Mouse (Mus musculus) embryonic facial prominence, embryonic 14.5 days (tissue): Measurements from ENCODE around the gene 2300002M23Rik. TPM values are rescaled to one million over a fixed set of nuclear protein-coding genes. Genes with fewer than 3 reads are reported as not detected.

Experiments used
- ATAC-seq: fragments of 200-750 bp; cut with Nextera tagmentation; 2 replicates; pipeline ENCODE4 v1.8.0; 2017; ENCODE audit warnings: low read depth, moderate number of reproducible peaks, moderate TSS enrichment
- DNase-seq: peaks from one replicate; pipeline ENCODE4 v3.0.0-alpha.2; 2015; ENCODE audit warnings: low spot score
- H3K27ac ChIP-seq: fragments of 300-500 bp; sonication (generic); replicated peaks from 2 replicates; pipeline ENCODE4 v1.5.1; 2014; ENCODE audit warnings: low read depth, mild to moderate bottlenecking, low read length, moderate library complexity
- H3K27me3 ChIP-seq: fragments of 300-500 bp; sonication (generic); replicated peaks from 2 replicates; pipeline ENCODE4 v1.6.1; 2014; ENCODE audit warnings: low read length; ENCODE audit not compliant: control insufficient read depth, insufficient read depth
- H3K36me3 ChIP-seq: fragments of 300-500 bp; sonication (generic); 2 replicates; pipeline ENCODE4 v1.6.1; 2014; ENCODE audit warnings: low read length, mixed read lengths; ENCODE audit not compliant: control insufficient read depth, insufficient read depth
- H3K4me1 ChIP-seq: fragments of 300-500 bp; sonication (generic); 2 replicates; pipeline ENCODE4 v1.6.1; 2014; ENCODE audit warnings: antibody characterized with exemption, low read length; ENCODE audit not compliant: control insufficient read depth, insufficient read depth
- H3K4me2 ChIP-seq: fragments of 300-500 bp; sonication (generic); 2 replicates; pipeline ENCODE4 v1.6.1; 2014; ENCODE audit warnings: low read depth, mild to moderate bottlenecking, low read length, moderate library complexity, mixed read lengths
- H3K4me3 ChIP-seq: fragments of 300-500 bp; sonication (generic); 2 replicates; pipeline ENCODE4 v1.5.1; 2014; ENCODE audit warnings: low read depth, mild to moderate bottlenecking, low read length
- H3K9ac ChIP-seq: fragments of 300-500 bp; sonication (generic); 2 replicates; pipeline ENCODE4 v1.6.1; 2014; ENCODE audit warnings: low read depth, mild to moderate bottlenecking, low read length, moderate library complexity, mixed read lengths
- H3K9me3 ChIP-seq: fragments of 300-500 bp; sonication (generic); 2 replicates; pipeline ENCODE4 v1.6.1; 2016; ENCODE audit warnings: low read length; ENCODE audit not compliant: control insufficient read depth
- WGBS: fragments of 180-500 bp; shearing (Covaris S2); extraction: QIAGEN DNeasy Blood & Tissue Kit; methylation state at CpG from one replicate; pipeline ENCODE4 v1.1.7; 2014; 5-methylcytosine and 5-hydroxymethylcytosine counted together
- polyA plus RNA-seq: library from polyadenylated mRNA; unstranded; fragments of >200 nt; fragmentation: Nextera tagmentation; extraction: Ambion mirVana; gene quantifications from 2 replicates; pipeline ENCODE4 v1.2.1, GENCODE M21; 2014

The 2300002M23Rik gene
- polyA plus RNA-seq, 1 experiment from 2014 or later = 1.3 TPM

DNA sequence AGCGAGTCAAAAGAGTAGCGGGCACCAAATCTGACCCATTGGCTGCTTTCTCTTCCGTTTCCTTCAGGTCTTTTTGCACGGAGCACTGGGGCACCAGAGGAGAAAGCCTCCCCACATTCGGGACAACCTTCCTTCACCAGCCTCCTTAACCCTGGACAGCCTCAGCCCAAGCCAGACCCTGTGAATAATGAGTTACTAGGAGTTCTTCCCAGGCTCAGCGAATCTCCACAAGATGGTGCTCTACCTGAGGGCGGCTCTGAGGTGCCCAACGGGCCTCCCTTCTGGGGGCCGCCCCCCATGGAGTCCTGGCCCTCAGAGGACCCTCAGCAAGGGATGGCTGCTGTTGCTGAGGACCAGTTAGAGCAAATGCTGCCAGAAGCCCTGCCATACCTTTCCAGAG, 517 bp downstream of the 2300002M23Rik start:
- H3K27me3 ChIP-seq = peaks cover 19% of the 10 kb centered on the region
- H3K4me1 ChIP-seq = 0 out of 2 replicates have a peak, but pooled peaks cover 9% of the 10 kb centered on the region
- H3K36me3 ChIP-seq = no peaks in the 10 kb centered on the region
- H3K4me3 ChIP-seq = no peak overlapping the region
- no peak overlapping the region for H3K27ac ChIP-seq
- no peak overlapping the region for H3K9ac ChIP-seq
- no peak for DNase-seq
- H3K4me2 ChIP-seq = no peak overlapping the region
- WGBS = 16% methylated on average over 8 of the region's 9 CpGs
- H3K9me3 ChIP-seq = no peaks in the 10 kb centered on the region
- ATAC-seq = no peak

GRCm38 (mm10) chr17:35569091-35569944, 2.1 kb downstream of the 2300002M23Rik start:
- Histone ChIP-seq H3K36me3 (no peaks in the 10 kb centered on the region), H3K9ac (peak overlapping the region; percentile 55), H3K27ac (no peak overlapping the region), H3K4me2 (peak overlapping the region; percentile 51), H3K27me3 (peaks cover 19% of the 10 kb centered on the region), H3K4me1 (0 out of 2 replicates have a peak, but pooled peaks cover 9% of the 10 kb centered on the region), H3K9me3 (no peaks in the 10 kb centered on the region), H3K4me3 (peak overlapping the region; percentile 24)
- ATAC-seq = 0 out of 2 replicates have a peak, but pooled peaks have one; percentile 30
- DNase-seq = no peak
- WGBS = 5% methylated on average over 28 of the region's 28 CpGs

GRCm38 (mm10) chr17:35570836-35571235, 3.6 kb downstream of the 2300002M23Rik start:
- Histone ChIP-seq H3K4me1 (0 out of 2 replicates have a peak, but pooled peaks cover 9% of the 10 kb centered on the region), H3K27ac (no peak overlapping the region), H3K9me3 (no peaks in the 10 kb centered on the region), H3K4me2 (no peak overlapping the region), H3K27me3 (peaks cover 22% of the 10 kb centered on the region), H3K36me3 (no peaks in the 10 kb centered on the region), H3K9ac (no peak overlapping the region), H3K4me3 (no peak overlapping the region)
- DNase-seq = no peak
- no peak for ATAC-seq
- WGBS = 76% methylated on average over 14 of the region's 14 CpGs

DNA sequence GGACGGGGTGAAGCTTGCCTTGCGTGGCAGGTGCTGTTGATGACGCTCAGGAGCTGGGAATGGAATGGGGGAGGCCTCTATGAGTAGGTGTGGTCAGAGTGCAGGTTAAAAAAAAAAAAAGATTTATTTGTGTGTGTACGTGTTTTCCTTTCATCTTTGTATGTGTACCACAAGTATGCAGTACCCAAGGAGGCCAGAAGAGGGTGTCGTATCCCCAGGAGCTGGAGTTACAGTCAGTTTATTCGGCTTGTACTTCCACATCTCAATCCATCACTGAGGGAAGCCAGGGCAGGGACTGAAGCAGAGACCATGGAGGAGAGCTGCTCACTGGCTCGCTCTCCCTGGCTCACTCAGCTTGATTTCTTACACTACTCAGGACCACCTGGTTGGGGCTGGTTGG, 4.2 kb downstream of the 2300002M23Rik start:
- Histone ChIP-seq H3K4me2 (no peak overlapping the region), H3K27me3 (peaks cover 23% of the 10 kb centered on the region), H3K9me3 (no peaks in the 10 kb centered on the region), H3K9ac (no peak overlapping the region), H3K4me1 (0 out of 2 replicates have a peak, but pooled peaks cover 9% of the 10 kb centered on the region), H3K36me3 (no peaks in the 10 kb centered on the region), H3K27ac (no peak overlapping the region), H3K4me3 (no peak overlapping the region)
- DNase-seq = no peak
- ATAC-seq = no peak
- 98% methylated on average over 7 of the region's 7 CpGs for WGBS

DNA sequence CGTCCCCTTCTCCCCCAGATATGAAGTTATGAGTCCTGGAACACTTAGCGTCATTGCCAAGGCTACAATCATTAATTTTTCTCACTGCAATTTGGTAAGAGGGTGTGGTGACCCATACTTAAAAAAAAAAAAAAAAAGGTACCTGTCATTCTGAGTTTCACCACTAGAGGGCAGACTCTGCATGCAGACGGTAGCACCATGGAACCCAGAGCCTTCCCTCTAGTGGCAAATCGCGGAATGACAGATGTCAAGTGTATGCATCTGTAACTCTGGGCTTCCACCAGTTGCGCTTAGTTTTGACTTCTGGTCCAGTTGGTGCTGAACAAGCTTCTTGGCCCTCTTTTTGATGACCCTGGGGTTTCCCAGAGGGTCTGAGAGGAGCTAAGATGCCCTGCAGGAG, 11.0 kb downstream of the 2300002M23Rik start:
- Histone ChIP-seq H3K9me3 (no peaks in the 10 kb centered on the region), H3K36me3 (no peaks in the 10 kb centered on the region), H3K27ac (no peak overlapping the region), H3K4me2 (no peak overlapping the region), H3K27me3 (peaks cover 4% of the 10 kb centered on the region; the same call in 1 of the 2 replicates), H3K9ac (no peak overlapping the region), H3K4me1 (no peaks in the 10 kb centered on the region), H3K4me3 (no peak overlapping the region)
- peak; percentile 82 for DNase-seq
- ATAC-seq = no peak
- WGBS = 17% methylated on average over 6 of the region's 6 CpGs

- Histone ChIP-seq H3K4me2 (no peak overlapping the region), H3K27me3 (no peaks in the 10 kb centered on the region), H3K27ac (no peak overlapping the region), H3K4me1 (no peaks in the 10 kb centered on the region), H3K9me3 (no peaks in the 10 kb centered on the region), H3K9ac (no peak overlapping the region), H3K4me3 (no peak overlapping the region), H3K36me3 (no peaks in the 10 kb centered on the region)
- 0 out of 2 replicates have a peak, but pooled peaks have one; percentile 33 for ATAC-seq
- 83% methylated on average over 1 of the region's 1 CpGs for WGBS
- DNase-seq = no peak
Observed at GRCm38 (mm10) chr17:35582900-35583299, 15.7 kb downstream of the 2300002M23Rik start.

DNA sequence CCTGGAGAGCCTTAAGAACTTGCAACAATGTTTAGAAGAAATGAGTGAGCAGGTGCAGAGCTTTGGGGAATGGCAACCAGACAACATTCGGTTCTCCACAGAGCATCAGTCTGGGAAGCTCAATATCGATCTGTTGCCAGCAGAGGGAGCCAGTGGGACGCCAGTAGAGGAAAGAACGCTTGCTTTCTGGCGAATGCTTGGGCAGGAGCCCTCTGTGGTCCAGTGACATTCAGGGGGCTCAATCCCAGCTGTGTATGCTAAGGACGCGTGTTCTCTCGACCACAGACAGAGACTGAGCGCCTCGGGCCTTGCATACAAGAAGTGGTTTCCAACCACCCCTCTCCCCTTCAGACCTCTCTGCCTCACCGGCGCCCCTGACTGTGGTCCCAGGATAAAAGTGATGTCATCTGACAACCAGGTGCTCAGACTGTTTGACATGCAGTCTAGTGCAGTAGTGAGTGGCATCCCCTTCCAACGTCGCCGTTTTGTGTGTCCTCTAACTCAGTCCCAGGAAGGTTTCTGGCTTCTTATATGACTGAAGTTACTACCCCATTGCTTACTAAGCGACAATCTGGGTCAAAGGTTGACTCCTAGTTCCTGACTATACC, 17.2 kb downstream of the 2300002M23Rik start:
- peak overlapping the region; percentile 29 for H3K4me2 ChIP-seq

GRCm38 (mm10) chr17:35587291-35587690, 20.0 kb downstream of the 2300002M23Rik start:
- no peaks in the 10 kb centered on the region for H3K27me3 ChIP-seq
- no peak overlapping the region for H3K4me2 ChIP-seq
- DNase-seq (no peak), ATAC-seq (no peak)
- H3K27ac ChIP-seq = no peak overlapping the region
- 67% methylated on average over 1 of the region's 1 CpGs for WGBS
- H3K9ac ChIP-seq = no peak overlapping the region
- H3K4me3 ChIP-seq = no peak overlapping the region
- H3K9me3 ChIP-seq = no peaks in the 10 kb centered on the region
- H3K4me1 ChIP-seq = no peaks in the 10 kb centered on the region
- H3K36me3 ChIP-seq = no peaks in the 10 kb centered on the region

More for the DNA sequence above, 17.2 kb downstream of the 2300002M23Rik start:
- H3K27ac ChIP-seq = no peak overlapping the region
- no peaks in the 10 kb centered on the region for H3K27me3 ChIP-seq
- H3K4me1 ChIP-seq = no peaks in the 10 kb centered on the region
- no peaks in the 10 kb centered on the region for H3K36me3 ChIP-seq
- H3K9ac ChIP-seq = no peak overlapping the region
- H3K4me3 ChIP-seq = no peak overlapping the region
- peak; percentile 64; the same call in 1 of the 2 replicates for ATAC-seq
- 15% methylated on average over 16 of the region's 16 CpGs for WGBS
- no peaks in the 10 kb centered on the region for H3K9me3 ChIP-seq
- DNase-seq = peak; percentile 90
